7 mouse cellular contexts compared by ENCODE assay signal in genomic region chr17:35134801-35135590, GRCm38 (mm10). TPM values are rescaled to one million over a fixed set of nuclear protein-coding genes. Genes with fewer than 3 reads are reported as not detected.
DNase-seq lines count a peak whose midpoint lies in the region; ATAC-seq lines count a peak whose summit lies in the region.

Bag6 (plus strand) TSS chr17:35135178.

- peaks cover 10% of the 10 kb centered on the region for H3K4me1 ChIP-seq in intestine, embryonic 15.5 days (replicated peaks)
- H3K4me1 ChIP-seq in midbrain, embryonic 10.5 days: peaks cover 23% of the 10 kb centered on the region

- peak within 1 kb of the TSS; percentile 68 for H3K4me3 ChIP-seq in intestine, embryonic 15.5 days (replicated peaks)
- H3K4me3 ChIP-seq in midbrain, embryonic 10.5 days: peak within 1 kb of the TSS; percentile 86

- peak; percentile 95 for ATAC-seq in intestine, embryonic 15.5 days

- no peaks in the 10 kb centered on the region for H3K9me3 ChIP-seq in intestine, embryonic 15.5 days
- no peaks in the 10 kb centered on the region for H3K9me3 ChIP-seq in midbrain, embryonic 10.5 days (replicated peaks)

- H3K27me3 ChIP-seq in intestine, embryonic 15.5 days (replicated peaks): no peaks in the 10 kb centered on the region
- H3K27me3 ChIP-seq in midbrain, embryonic 10.5 days (ENCODE audit: low read depth, poor library complexity, severe bottlenecking): no peaks in the 10 kb centered on the region

- under 1% methylated on average over 66 of the region's 66 CpGs for WGBS in intestine, embryonic 15.5 days
- WGBS in midbrain, embryonic 10.5 days: under 1% methylated on average over 66 of the region's 66 CpGs

- peak within 1 kb of the TSS; percentile 76 for H3K9ac ChIP-seq in intestine, embryonic 15.5 days

- intact Hi-C loops in gastrocnemius, postnatal 36 days (cut with DNase I): no loop called here
- intact Hi-C loops in left cerebral cortex, postnatal 25 days (cut with DNase I): loop anchor here (1.0 kb wide), 1 partner anchor 29 kb away; the partner anchor contains the start of gene Prrc2a

- peak within 1 kb of the TSS; percentile 69 for H3K4me2 ChIP-seq in intestine, embryonic 15.5 days (replicated peaks)

- peaks cover 18% of the 10 kb centered on the region for H3K36me3 ChIP-seq in intestine, embryonic 15.5 days
- H3K36me3 ChIP-seq in midbrain, embryonic 10.5 days: peaks cover 34% of the 10 kb centered on the region

- peak; percentile 93 to 96 for DNase-seq in adrenal gland, adult 18-20 months (ENCODE audit: low spot score in 2 of 2)
- DNase-seq in embryo, embryonic 11 days: peak; percentile 98
- peak; percentile 90 to 95 for DNase-seq in gastrocnemius, postnatal 36 days
- DNase-seq in left cerebral cortex, postnatal 25 days (ENCODE audit: low spot score in 2 of 2): peak; percentile 95 to 96
- peak; percentile 93 for DNase-seq in midbrain, embryonic 10.5 days (ENCODE audit: low spot score)
- peak; percentile 97 for DNase-seq in right cerebral cortex, postnatal 4 days

- peak within 1 kb of the TSS; percentile 95 for H3K27ac ChIP-seq in intestine, embryonic 15.5 days
- H3K27ac ChIP-seq in midbrain, embryonic 10.5 days (replicated peaks): peak within 1 kb of the TSS; percentile 99

RNA-seq across cellular contexts. Expression of gene Bag6, which starts in this region (rescaled TPM):
- total RNA-seq in adrenal gland, adult 18-20 months (2021): 100 to 1,000 TPM; 307 to 394 TPM
- total RNA-seq in gastrocnemius, postnatal 36 days (2021): 100 to 1,000 TPM; 191 to 208 TPM
- 45.2 and 46.4 TPM in 2 replicates for polyA plus RNA-seq in intestine, embryonic 15.5 days (2015; fragmentation: Nextera tagmentation; extraction: Ambion mirVana)
- 100 to 1,000 TPM; 286 to 292 TPM for total RNA-seq in left cerebral cortex, postnatal 25 days (2021)
- polyA plus RNA-seq in midbrain, embryonic 10.5 days (2016; fragmentation: Nextera tagmentation; extraction: Ambion mirVana): 56.6 and 67.4 TPM in 2 replicates

Comparison
In these comparisons a context has a peak if more than half of its experiments do, and no peak if none do; other contexts are left out.
1. Peak in every context shown above with its lines: DNase-seq, ATAC-seq, H3K4me3 ChIP-seq and H3K27ac ChIP-seq.